Mouse (Mus musculus): ENCODE data around the gene Pdgfb.

GRCm38 (mm10) chr15:80011194-80011593 is 3.6 kb downstream of the Pdgfb start:
- TF ChIP-seq POLR2A (IDR thresholded peaks at IDR 0.05; ENCODE audit: control insufficient read depth in 1 of 2, insufficient read depth in 1 of 2, low read depth in 1 of 2, low read length in 2 of 2, poor library complexity in 1 of 2) (no peak), CTCF (IDR thresholded peaks at IDR 0.05 in 2 of 3, conservative IDR thresholded peaks at IDR 0.05 in 1 of 3; ENCODE audit: control insufficient read depth in 1 of 3, insufficient read depth in 1 of 3, low read depth in 2 of 3, low read length in 3 of 3, poor library complexity in 1 of 3, severe bottlenecking in 1 of 3) (no peak), MAFK (IDR thresholded peaks at IDR 0.05; ENCODE audit: borderline replicate concordance, low read depth, low read length) (no peak), ZMIZ1 (IDR thresholded peaks at IDR 0.05; ENCODE audit: low read depth, low read length) (no peak), MXI1 (IDR thresholded peaks at IDR 0.05; ENCODE audit: low read depth, low read length) (no peak), GATA1 (IDR thresholded peaks at IDR 0.05; ENCODE audit: low read depth, low read length) (no peak), ZC3H11A (IDR thresholded peaks at IDR 0.05; ENCODE audit: low read depth, low read length) (no peak), ELF1 (IDR thresholded peaks at IDR 0.05; ENCODE audit: low read depth, low read length) (no peak), USF2 (IDR thresholded peaks at IDR 0.05; ENCODE audit: borderline replicate concordance in 1 of 2, insufficient read depth in 1 of 2, low read depth in 1 of 2, low read length in 2 of 2) (no peak), RAD21 (IDR thresholded peaks at IDR 0.05; ENCODE audit: low read depth, low read length) (no peak), EP300 (IDR thresholded peaks at IDR 0.05; ENCODE audit: low read depth in 1 of 2, low read length in 2 of 2) (no peak), POLR2AphosphoS5 (IDR thresholded peaks at IDR 0.05; ENCODE audit: borderline replicate concordance, low read depth, low read length) (no peak)

All from MEL (cell line).